Mouse (Mus musculus) limb, embryonic 13.5 days (tissue): Measurements from ENCODE around the gene Ece1. TPM values are rescaled to one million over a fixed set of nuclear protein-coding genes. Genes with fewer than 3 reads are reported as not detected.

Experiments used
- ATAC-seq: fragments of 200-750 bp; cut with Nextera tagmentation; 2 replicates; pipeline ENCODE4 v1.8.0; 2017; ENCODE audit warnings: low read depth, moderate number of reproducible peaks, moderate TSS enrichment; ENCODE audit not compliant: low FRiP score
- H3K27ac ChIP-seq: fragments of 300-500 bp; sonication (generic); 2 replicates; pipeline ENCODE4 v1.5.1; 2015; ENCODE audit warnings: inconsistent platforms, mild to moderate bottlenecking, moderate library complexity
- H3K27me3 ChIP-seq: fragments of 300-500 bp; sonication (generic); 2 replicates; pipeline ENCODE4 v1.6.1; 2015; ENCODE audit warnings: mild to moderate bottlenecking, inconsistent platforms
- H3K36me3 ChIP-seq: fragments of 300-500 bp; sonication (generic); 2 replicates; pipeline ENCODE4 v1.6.1; 2015; ENCODE audit warnings: inconsistent platforms, mild to moderate bottlenecking, moderate library complexity
- H3K4me1 ChIP-seq: fragments of 300-500 bp; sonication (generic); 2 replicates; pipeline ENCODE4 v1.6.1; 2015; ENCODE audit warnings: inconsistent platforms
- H3K4me2 ChIP-seq: fragments of 300-500 bp; sonication (generic); replicated peaks from 2 replicates; pipeline ENCODE4 v1.6.1; 2015; ENCODE audit warnings: inconsistent platforms, mild to moderate bottlenecking, moderate library complexity
- H3K4me3 ChIP-seq: fragments of 300-500 bp; sonication (generic); 2 replicates; pipeline ENCODE4 v1.5.1; 2015; ENCODE audit warnings: moderate library complexity, mild to moderate bottlenecking, inconsistent platforms
- H3K9ac ChIP-seq: fragments of 300-500 bp; sonication (generic); 2 replicates; pipeline ENCODE4 v1.6.1; 2015; ENCODE audit warnings: mild to moderate bottlenecking, inconsistent platforms
- H3K9me3 ChIP-seq: fragments of 300-500 bp; sonication (generic); 2 replicates; pipeline ENCODE4 v1.6.1; 2016; ENCODE audit warnings: inconsistent platforms
- WGBS: fragments of 180-500 bp; shearing (Covaris S2); methylation state at CpG from one replicate; pipeline ENCODE4 v1.1.7; 2015; 5-methylcytosine and 5-hydroxymethylcytosine counted together
- polyA plus RNA-seq: library from polyadenylated mRNA; unstranded; fragments of >200 nt; fragmentation: Nextera tagmentation; extraction: Ambion mirVana; gene quantifications from 2 replicates; pipeline ENCODE4 v1.2.1, GENCODE M21; 2015

The Ece1 gene
- polyA plus RNA-seq, 1 experiment from 2014 or later: 29.2 TPM

DNA sequence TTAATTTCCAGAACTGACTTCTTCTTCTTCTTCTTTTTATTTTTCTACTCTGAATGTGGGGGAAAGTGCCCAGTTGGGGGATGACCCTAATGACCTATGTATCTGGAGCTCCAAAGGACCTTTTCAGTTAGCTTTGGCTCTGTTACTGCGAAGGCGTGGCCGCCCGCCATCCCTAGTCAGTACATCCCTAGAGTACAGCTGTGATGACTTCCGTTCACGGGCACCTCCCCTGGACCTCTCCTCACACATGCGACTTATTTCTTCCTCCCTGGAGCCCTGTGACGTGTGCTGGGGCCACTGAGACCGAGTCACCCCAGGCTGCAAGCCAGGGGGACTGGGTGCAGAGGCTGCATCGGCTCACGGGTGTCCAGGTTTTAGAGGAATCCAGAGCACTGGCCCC lies 59.5 kb downstream of the Ece1 start:
- no peaks in the 10 kb centered on the region for H3K9me3 ChIP-seq
- no peak overlapping the region; the same call in 1 of the 2 replicates for H3K4me2 ChIP-seq
- no peaks in the 10 kb centered on the region for H3K27me3 ChIP-seq
- H3K36me3 ChIP-seq: peaks cover 33% of the 10 kb centered on the region
- 85% methylated on average over 11 of the region's 11 CpGs for WGBS
- ATAC-seq: no peak
- H3K9ac ChIP-seq: no peak overlapping the region
- H3K27ac ChIP-seq: no peak overlapping the region
- peaks cover 45% of the 10 kb centered on the region for H3K4me1 ChIP-seq
- H3K4me3 ChIP-seq: no peak overlapping the region

DNA sequence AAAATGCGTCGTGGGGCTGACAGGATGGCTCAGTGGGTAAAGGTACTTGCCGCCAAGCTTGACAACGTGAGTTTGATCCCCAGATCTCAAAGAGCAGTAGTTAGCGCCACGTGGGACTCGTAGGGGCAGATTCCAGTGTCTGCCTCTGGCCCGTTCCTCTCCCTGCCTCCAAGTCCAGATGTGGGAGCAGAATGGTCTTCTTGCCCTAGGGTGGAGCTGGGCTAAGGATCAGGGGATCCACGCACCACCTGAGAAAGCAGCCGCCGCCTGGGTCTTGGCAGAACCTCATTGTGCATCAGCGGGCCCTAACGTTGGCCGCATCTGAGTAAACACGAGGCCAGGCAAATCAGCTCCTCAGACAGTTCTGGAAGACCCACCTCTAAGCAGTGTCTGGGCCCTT lies 61.0 kb downstream of the Ece1 start:
- peaks cover 44% of the 10 kb centered on the region for H3K4me1 ChIP-seq
- no peak overlapping the region for H3K27ac ChIP-seq
- H3K27me3 ChIP-seq: no peaks in the 10 kb centered on the region
- H3K4me2 ChIP-seq: no peak overlapping the region
- ATAC-seq: no peak
- H3K9me3 ChIP-seq: no peaks in the 10 kb centered on the region
- H3K4me3 ChIP-seq: no peak overlapping the region
- H3K36me3 ChIP-seq: peaks cover 45% of the 10 kb centered on the region
- no peak overlapping the region for H3K9ac ChIP-seq
- WGBS: 87% methylated on average over 15 of the region's 15 CpGs

DNA sequence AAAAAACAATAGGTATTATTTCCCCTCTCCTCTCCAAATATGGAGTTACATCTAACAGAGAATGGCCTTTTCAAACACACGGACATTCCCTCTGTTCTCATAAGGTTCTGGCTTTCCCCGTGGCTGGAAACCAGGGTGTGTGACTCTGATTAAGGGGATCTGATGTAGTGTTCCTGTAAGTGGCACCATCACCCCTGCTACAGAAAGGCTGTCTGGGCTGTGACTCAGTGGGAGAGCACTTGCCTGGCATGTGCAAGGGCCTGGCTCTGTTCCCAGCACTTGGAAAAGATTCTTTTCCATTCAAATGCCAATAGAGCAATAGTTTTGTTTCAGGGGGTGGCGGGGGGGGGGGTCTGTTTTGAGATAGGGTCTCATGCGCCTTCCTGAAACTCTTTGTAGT lies 63.1 kb downstream of the Ece1 start:
- H3K27me3 ChIP-seq: no peaks in the 10 kb centered on the region
- no peak overlapping the region for H3K27ac ChIP-seq
- no peak overlapping the region for H3K4me3 ChIP-seq
- no peak for ATAC-seq
- peaks cover 53% of the 10 kb centered on the region for H3K36me3 ChIP-seq
- WGBS: 69% methylated on average over 4 of the region's 4 CpGs
- peaks cover 42% of the 10 kb centered on the region for H3K4me1 ChIP-seq
- H3K9me3 ChIP-seq: no peaks in the 10 kb centered on the region
- no peak overlapping the region for H3K4me2 ChIP-seq
- H3K9ac ChIP-seq: no peak overlapping the region

DNA sequence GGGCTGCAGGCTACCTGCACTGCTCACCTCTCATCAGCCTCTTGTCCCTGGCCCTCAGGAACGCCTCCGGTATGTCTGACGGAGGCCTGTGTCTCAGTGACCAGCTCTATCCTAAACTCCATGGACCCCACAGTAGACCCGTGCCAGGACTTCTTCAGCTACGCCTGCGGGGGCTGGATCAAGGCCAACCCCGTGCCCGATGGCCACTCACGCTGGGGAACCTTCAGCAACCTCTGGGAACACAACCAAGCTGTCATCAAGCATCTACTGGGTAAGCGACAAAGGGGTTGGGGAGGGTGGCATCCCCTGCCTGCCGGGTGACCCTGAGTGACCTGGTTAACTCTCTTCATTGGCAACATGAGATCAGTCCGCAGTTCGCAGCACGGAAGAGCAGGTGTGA lies 64.1 kb downstream of the Ece1 start:
- H3K9ac ChIP-seq: no peak overlapping the region
- H3K4me3 ChIP-seq: no peak overlapping the region
- WGBS: 91% methylated on average over 14 of the region's 14 CpGs
- no peak overlapping the region for H3K27ac ChIP-seq
- no peak for ATAC-seq
- H3K4me1 ChIP-seq: peaks cover 42% of the 10 kb centered on the region
- no peaks in the 10 kb centered on the region for H3K9me3 ChIP-seq
- H3K27me3 ChIP-seq: no peaks in the 10 kb centered on the region
- H3K4me2 ChIP-seq: no peak overlapping the region
- H3K36me3 ChIP-seq: peaks cover 50% of the 10 kb centered on the region

DNA sequence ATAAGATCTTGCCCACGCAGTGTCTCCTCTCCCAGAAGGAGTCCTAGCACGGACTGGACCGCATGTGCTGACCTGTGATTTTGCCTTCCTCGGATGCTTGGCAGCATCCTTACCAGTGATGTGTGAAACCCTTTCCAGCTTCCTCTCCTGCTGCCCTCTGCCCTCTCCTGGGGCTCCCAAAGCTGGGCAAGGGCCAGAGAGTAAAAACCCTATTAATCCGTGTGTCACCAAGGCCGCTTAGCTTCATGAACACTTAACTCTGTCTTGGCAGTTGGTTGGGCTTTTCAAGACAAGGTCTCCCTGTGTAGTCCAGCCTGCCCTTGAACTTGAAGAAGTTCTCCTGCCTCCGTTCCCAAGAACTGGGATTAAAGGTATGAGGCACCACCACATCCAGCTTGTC lies 65.1 kb downstream of the Ece1 start:
- Histone ChIP-seq H3K27me3 (no peaks in the 10 kb centered on the region), H3K4me1 (peaks cover 50% of the 10 kb centered on the region), H3K9ac (no peak overlapping the region), H3K4me3 (no peak overlapping the region), H3K4me2 (no peak overlapping the region), H3K36me3 (peaks cover 46% of the 10 kb centered on the region), H3K27ac (no peak overlapping the region), H3K9me3 (no peaks in the 10 kb centered on the region)
- 71% methylated on average over 7 of the region's 7 CpGs for WGBS
- ATAC-seq: no peak

DNA sequence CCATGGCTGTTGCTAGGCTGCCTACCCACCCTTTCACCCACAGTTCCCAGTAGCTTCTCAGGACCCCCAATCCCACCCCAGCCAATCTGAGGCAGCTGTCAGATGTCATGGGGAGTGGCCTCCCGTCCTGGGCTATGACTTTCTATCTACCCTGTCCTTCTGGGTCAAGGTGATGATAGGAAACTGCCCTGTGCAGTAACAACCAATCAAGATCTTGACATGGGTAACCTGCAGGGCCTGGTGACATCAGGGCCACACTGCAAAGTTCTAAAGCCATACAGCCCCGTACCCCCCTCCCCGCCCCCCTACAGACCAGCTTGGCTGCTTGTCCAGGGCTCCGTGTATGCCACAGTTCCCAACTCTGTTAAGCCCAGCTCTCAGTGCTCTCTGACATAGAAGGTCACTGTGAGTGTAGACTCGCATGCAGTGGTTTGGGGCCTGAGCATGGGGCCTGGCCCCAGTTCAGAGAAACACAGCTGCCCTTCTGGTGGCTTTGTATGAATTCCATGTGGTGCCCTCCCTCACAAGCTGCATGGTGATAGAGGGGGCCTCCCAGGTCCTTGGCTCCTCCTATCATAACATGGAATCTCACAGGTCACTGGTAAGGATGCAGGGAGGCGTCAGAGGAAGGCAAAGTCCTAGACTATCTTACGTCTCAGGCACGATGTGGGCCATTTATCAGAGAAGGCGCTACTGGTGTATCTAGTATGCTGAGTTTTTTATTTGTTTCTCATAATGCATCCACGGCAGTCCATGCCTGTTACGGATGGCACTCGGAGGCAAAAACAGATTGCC lies 65.9 kb downstream of the Ece1 start:
- 86% methylated on average over 12 of the region's 12 CpGs for WGBS
- no peaks in the 10 kb centered on the region for H3K9me3 ChIP-seq
- H3K4me2 ChIP-seq: no peak overlapping the region
- no peak for ATAC-seq
- H3K9ac ChIP-seq: 0 out of 2 replicates have a peak overlapping the region, but pooled peaks have one; percentile 14
- peaks cover 58% of the 10 kb centered on the region for H3K4me1 ChIP-seq
- peaks cover 47% of the 10 kb centered on the region for H3K36me3 ChIP-seq
- H3K4me3 ChIP-seq: no peak overlapping the region
- H3K27me3 ChIP-seq: no peaks in the 10 kb centered on the region
- H3K27ac ChIP-seq: peak overlapping the region; percentile 33; the same call in 1 of the 2 replicates

DNA sequence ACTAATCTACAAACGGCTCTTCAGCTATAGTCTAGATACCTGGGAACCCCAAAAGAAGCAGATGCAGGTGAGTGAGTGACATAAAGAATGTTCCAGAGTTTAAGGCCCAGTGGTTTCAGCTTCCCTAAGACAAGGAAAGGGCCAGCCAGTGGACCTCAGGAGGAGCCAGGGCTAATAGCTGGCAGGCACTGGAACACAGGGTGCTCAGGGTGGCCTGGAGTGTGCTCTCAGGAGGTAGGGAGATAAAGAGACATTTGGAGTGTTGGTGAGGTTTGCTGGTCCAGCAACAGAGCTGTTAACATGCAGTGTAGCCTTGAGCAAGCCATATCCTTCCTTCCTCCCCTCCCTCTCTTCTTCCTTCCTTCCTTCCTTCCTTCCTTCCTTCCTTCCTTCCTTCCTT lies 66.8 kb downstream of the Ece1 start:
- Histone ChIP-seq H3K9ac (no peak overlapping the region), H3K9me3 (no peaks in the 10 kb centered on the region), H3K4me3 (no peak overlapping the region), H3K27ac (no peak overlapping the region), H3K27me3 (no peaks in the 10 kb centered on the region), H3K4me1 (peaks cover 58% of the 10 kb centered on the region), H3K4me2 (no peak overlapping the region), H3K36me3 (peaks cover 38% of the 10 kb centered on the region)
- no peak for ATAC-seq
- 66% methylated on average over 1 of the region's 1 CpGs for WGBS

DNA sequence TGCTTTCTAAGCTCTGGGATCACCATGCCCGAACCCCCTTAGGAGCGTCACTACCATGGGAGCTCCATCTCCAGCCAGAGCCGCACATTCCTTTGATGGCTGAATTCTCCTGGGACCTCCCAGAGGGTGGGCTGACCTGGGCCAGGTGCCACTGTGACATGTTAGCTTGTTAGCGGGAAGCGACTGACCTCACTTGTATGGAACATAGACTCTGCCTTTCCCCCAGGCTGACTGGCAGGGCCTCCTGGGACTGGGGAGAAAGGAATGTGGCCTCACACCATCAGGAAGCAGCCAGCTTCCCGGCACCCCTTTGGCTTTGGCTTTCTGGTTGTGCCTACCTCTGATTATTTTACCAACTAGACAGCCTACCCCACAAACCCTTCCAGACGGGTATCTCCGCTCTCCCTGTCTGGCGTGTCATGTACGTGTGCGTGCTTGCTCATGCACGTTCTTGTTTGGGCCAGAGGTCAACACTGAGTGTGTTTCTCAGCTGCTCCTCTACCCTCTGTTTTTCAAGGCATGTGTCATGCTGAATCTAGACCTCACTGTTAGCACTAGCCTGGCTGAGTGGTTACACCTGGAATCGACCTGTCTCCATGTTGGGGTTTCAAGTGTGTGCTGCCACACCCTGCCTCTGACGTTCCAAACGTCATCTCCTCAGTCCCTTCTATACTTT lies 67.4 kb downstream of the Ece1 start:
- no peaks in the 10 kb centered on the region for H3K27me3 ChIP-seq
- WGBS: 60% methylated on average over 15 of the region's 15 CpGs
- H3K36me3 ChIP-seq: peaks cover 42% of the 10 kb centered on the region
- H3K4me3 ChIP-seq: no peak overlapping the region
- H3K27ac ChIP-seq: peak overlapping the region; percentile 94
- peaks cover 58% of the 10 kb centered on the region for H3K4me1 ChIP-seq
- H3K4me2 ChIP-seq: no peak overlapping the region
- ATAC-seq: no peak
- 0 out of 2 replicates have a peak, but pooled peaks cover under 1% of the 10 kb centered on the region for H3K9me3 ChIP-seq
- H3K9ac ChIP-seq: no peak overlapping the region

DNA sequence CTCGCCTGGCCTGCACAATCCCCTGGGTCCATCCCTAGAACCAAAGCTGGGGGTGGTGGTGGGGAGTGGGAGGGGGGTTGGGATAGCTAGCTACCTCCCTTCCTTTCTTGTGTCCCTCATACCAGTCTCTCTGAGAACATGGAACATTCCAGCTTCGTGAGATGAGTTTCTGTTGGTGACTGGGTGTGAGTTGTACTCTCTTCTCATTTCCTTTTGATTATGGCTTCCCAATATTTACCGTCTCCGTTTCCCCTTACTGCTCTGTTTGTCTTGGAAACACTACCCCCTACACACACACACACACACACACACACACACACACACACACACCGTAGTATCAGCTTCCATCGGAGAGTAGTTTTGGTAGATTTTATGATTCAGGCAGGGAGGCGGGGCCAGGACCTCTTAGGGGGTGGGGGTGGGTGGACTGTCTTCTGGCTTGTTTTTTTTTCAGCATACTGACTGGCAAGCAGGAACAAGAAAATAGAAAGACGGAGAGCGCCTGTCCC lies 68.5 kb downstream of the Ece1 start:
- no peak overlapping the region for H3K4me3 ChIP-seq
- H3K27ac ChIP-seq: peak overlapping the region; percentile 94
- no peak overlapping the region for H3K9ac ChIP-seq
- H3K4me1 ChIP-seq: peaks cover 58% of the 10 kb centered on the region
- 11% methylated on average over 9 of the region's 9 CpGs for whole genome bisulfite sequencing
- H3K9me3 ChIP-seq: 0 out of 2 replicates have a peak, but pooled peaks cover 4% of the 10 kb centered on the region
- ATAC-seq: peak; percentile 68
- peaks cover 53% of the 10 kb centered on the region for H3K36me3 ChIP-seq
- no peaks in the 10 kb centered on the region for H3K27me3 ChIP-seq
- peak overlapping the region; percentile 46 for H3K4me2 ChIP-seq

DNA sequence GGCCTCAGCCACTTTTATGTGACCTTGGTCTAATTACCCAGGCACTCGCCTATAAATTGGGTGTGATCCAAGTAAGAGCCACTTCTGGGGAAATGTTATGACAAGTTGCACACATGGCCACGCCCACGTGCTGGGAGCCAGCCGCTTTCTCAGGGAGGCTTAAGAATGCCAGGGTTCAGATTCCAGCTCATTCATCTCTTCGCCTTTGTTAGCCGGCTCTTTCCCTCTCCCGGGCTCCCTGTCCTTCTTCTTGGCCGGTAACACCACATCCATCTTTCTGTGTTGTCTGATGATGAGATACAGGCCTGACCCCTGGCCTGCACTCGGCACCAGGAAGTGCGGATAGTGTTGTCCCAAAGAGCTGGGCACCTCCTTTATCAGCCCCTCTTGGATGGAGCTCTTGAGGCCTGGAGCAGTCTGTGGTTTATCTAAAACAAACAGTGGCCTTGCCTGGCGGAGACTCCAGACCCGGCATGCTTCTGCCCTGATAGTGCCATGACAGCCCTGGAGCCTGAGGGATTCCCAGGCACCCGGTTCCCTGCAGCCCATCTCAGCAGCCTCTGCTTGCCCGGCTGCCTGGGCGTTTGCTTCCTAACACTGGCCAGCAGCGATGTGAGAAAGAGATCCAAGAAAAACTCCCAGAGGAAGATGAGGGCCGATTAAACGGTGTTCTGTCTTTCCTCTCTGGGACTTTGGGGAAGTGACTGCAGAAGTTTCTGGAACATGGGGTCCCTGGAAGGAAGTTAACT lies 69.1 kb downstream of the Ece1 start:
- 0 out of 2 replicates have a peak, but pooled peaks cover 4% of the 10 kb centered on the region for H3K9me3 ChIP-seq
- H3K4me3 ChIP-seq: no peak overlapping the region
- H3K36me3 ChIP-seq: peaks cover 54% of the 10 kb centered on the region
- no peaks in the 10 kb centered on the region for H3K27me3 ChIP-seq
- H3K4me2 ChIP-seq: peak overlapping the region; percentile 46
- 12% methylated on average over 18 of the region's 18 CpGs for WGBS
- H3K9ac ChIP-seq: peak overlapping the region; percentile 50; the same call in 1 of the 2 replicates
- peak; percentile 54; the same call in 1 of the 2 replicates for ATAC-seq
- H3K4me1 ChIP-seq: peaks cover 58% of the 10 kb centered on the region
- H3K27ac ChIP-seq: peak overlapping the region; percentile 94

DNA sequence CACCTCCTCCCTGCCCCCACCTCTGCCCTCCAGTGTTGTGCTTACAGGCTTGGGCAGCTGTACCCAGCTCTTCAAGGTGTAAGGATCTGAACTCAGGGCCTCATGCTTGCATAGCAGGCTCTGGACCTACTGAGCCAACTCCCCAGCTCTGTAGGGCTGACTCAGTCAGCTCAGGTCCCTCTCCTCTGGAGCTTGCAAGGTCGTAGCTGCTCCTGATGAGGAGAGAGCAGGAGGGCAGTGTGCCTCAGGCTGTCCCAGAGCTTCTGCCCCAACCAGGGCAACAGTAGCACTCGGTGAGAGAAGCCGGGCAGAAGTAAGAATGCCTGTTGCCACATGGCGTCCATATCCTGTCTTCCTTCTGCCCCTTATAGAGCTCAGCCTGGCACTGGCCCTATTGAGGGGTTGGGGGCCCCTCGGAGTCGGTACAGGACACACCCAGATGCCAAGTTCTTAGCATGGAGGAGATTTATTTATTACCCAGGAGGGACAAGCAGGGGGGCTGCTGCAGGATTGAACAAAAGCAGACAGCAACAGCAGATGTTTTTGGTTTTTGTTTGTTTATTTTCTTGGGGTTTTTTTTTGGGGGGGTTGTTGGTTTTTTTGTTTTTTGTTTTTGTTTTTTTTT lies 70.6 kb downstream of the Ece1 start:
- H3K4me1 ChIP-seq: peaks cover 50% of the 10 kb centered on the region
- no peak for ATAC-seq

More for the DNA sequence above, 70.6 kb downstream of the Ece1 start:
- Histone ChIP-seq H3K4me2 (no peak overlapping the region), H3K36me3 (peaks cover 58% of the 10 kb centered on the region), H3K9ac (no peak overlapping the region), H3K9me3 (0 out of 2 replicates have a peak, but pooled peaks cover 4% of the 10 kb centered on the region), H3K27ac (no peak overlapping the region; the same call in 1 of the 2 replicates), H3K27me3 (no peaks in the 10 kb centered on the region), H3K4me3 (no peak overlapping the region)
- 31% methylated on average over 6 of the region's 6 CpGs for WGBS
